Mouse (Mus musculus): ENCODE data around the gene Mapk8.

GRCm38 (mm10) chr14:33338684-33339083, 108.3 kb downstream of the Mapk8 start:
- TF ChIP-seq CTCF (IDR thresholded peaks at IDR 0.05; ENCODE audit: extremely low read depth, insufficient read depth, insufficient read length, insufficient replicate concordance): no peak
- TF ChIP-seq POLR2A (IDR thresholded peaks at IDR 0.05; ENCODE audit: low read depth, low read length): no peak

Data from spleen, adult 2 months (tissue).